Mouse (Mus musculus): ENCODE measurements around the gene Plxnc1. TPM values are rescaled to one million over a fixed set of nuclear protein-coding genes. Genes with fewer than 3 reads are reported as not detected.

The Plxnc1 gene
- total and polyA plus RNA-seq, 3 experiments: 27.6 to 34.4 (median 33.0) TPM

GRCm38 (mm10) chr10:94919552-94919951 lies 25.1 kb downstream of the Plxnc1 start (continued):
- TF ChIP-seq ETS1 (conservative IDR thresholded peaks at IDR 0.05; ENCODE audit: low read depth, low read length) (peak; percentile 87), E2F4 (IDR thresholded peaks at IDR 0.05; ENCODE audit: insufficient replicate concordance, low read depth, low read length) (no peak), PAX5 (IDR thresholded peaks at IDR 0.05; ENCODE audit: low read length) (no peak), ELF1 (IDR thresholded peaks at IDR 0.05; ENCODE audit: low read depth, low read length) (peak; percentile 58; the same call in 1 of the 2 replicates), MXI1 (IDR thresholded peaks at IDR 0.05; ENCODE audit: low read depth, low read length) (peak; percentile 82; the same call in 1 of the 2 replicates), MAFK (IDR thresholded peaks at IDR 0.05; ENCODE audit: insufficient replicate concordance, low read length) (peak; percentile 99), POLR2A (IDR thresholded peaks at IDR 0.05; ENCODE audit: low read depth, low read length) (peak; percentile 49; the same call in 1 of the 2 replicates), HCFC1 (IDR thresholded peaks at IDR 0.05; ENCODE audit: low read depth, low read length) (peak; percentile 73), CHD1 (IDR thresholded peaks at IDR 0.05; ENCODE audit: low read depth, low read length) (no peak), JUND (conservative IDR thresholded peaks at IDR 0.05; ENCODE audit: low read depth, low read length) (0 out of 2 replicates have a peak, but pooled peaks have one; percentile 32), ZNF384 (IDR thresholded peaks at IDR 0.05; ENCODE audit: low read depth, low read length) (peak; percentile 75), ZKSCAN1 (IDR thresholded peaks at IDR 0.05; ENCODE audit: borderline replicate concordance, low read depth, low read length) (no peak), UBTF (IDR thresholded peaks at IDR 0.05; ENCODE audit: low read depth, low read length) (no peak), EP300 (IDR thresholded peaks at IDR 0.05; ENCODE audit: low read length) (no peak), RCOR1 (conservative IDR thresholded peaks at IDR 0.05; ENCODE audit: low read depth, low read length) (no peak), JUN (IDR thresholded peaks at IDR 0.05; ENCODE audit: insufficient read depth, low read depth, low read length) (0 out of 2 replicates have a peak, but pooled peaks have one; percentile 22), ZMIZ1 (IDR thresholded peaks at IDR 0.05; ENCODE audit: low read depth, low read length) (no peak)

GRCm38 (mm10) chr10:94918618-94919017 lies 26.0 kb downstream of the Plxnc1 start:
- H3K79me2 ChIP-seq (replicated peaks; ENCODE audit: control insufficient read depth, extremely low read depth, insufficient read depth, poor library complexity, severe bottlenecking): peaks cover 4% of the 10 kb centered on the region; the same call in 1 of the 2 replicates
- H3K9ac ChIP-seq (ENCODE audit: insufficient read depth, low read depth): peak overlapping the region; percentile 69
- H3K4me3 ChIP-seq (replicated peaks in 1 of 3; ENCODE audit: low read depth in 2 of 3, low read length in 2 of 3, poor library complexity in 1 of 3): peak overlapping the region in 2 of 3 experiments; percentile 45 to 50
- dilution Hi-C loops (cut with MboI; ENCODE audit: extremely low pct_ligation_motif_present, extremely low pct_unique_long_range_greater_than_20kb, low sequenced_read_pairs): loop anchor here (25.0 kb wide), 1 partner anchor 106 kb away; no protein-coding TSS in a partner anchor
- no peaks in the 10 kb centered on the region for H3K9me3 ChIP-seq (replicated peaks; ENCODE audit: low read length)
- TF ChIP-seq MYC (IDR thresholded peaks at IDR 0.05; ENCODE audit: low read depth, low read length) (peak; percentile 76), MAFK (IDR thresholded peaks at IDR 0.05; ENCODE audit: insufficient replicate concordance, low read length) (no peak), MXI1 (IDR thresholded peaks at IDR 0.05; ENCODE audit: low read depth, low read length) (no peak), ETS1 (conservative IDR thresholded peaks at IDR 0.05; ENCODE audit: low read depth, low read length) (0 out of 2 replicates have a peak, but pooled peaks have one; percentile 9), PAX5 (IDR thresholded peaks at IDR 0.05; ENCODE audit: low read length) (no peak), EP300 (IDR thresholded peaks at IDR 0.05; ENCODE audit: low read length) (no peak), ZC3H11A (IDR thresholded peaks at IDR 0.05; ENCODE audit: low read depth, low read length) (no peak), BHLHE40 (IDR thresholded peaks at IDR 0.05; ENCODE audit: low read depth, low read length) (peak; percentile 91), MAX (IDR thresholded peaks at IDR 0.05; ENCODE audit: low read length) (peak; percentile 81)
- H3K4me2 ChIP-seq (ENCODE audit: insufficient read depth, low read depth, poor library complexity, severe bottlenecking): peak overlapping the region; percentile 59
- no peak for DNase-seq (ENCODE audit: extremely low read depth)
- in situ Hi-C loops (cut with MboI; ENCODE audit: low pct_ligation_motif_present, low pct_unique_long_range_greater_than_20kb, low sequenced_read_pairs): no loop called here
- H3K36me3 ChIP-seq (replicated peaks in 1 of 2; ENCODE audit: control insufficient read depth in 1 of 2, insufficient read depth in 1 of 2, low read length in 1 of 2): no peaks in the 10 kb centered on the region
- H3K27ac ChIP-seq (ENCODE audit: insufficient read depth, low read depth): peak overlapping the region; percentile 93
- H3K4me1 ChIP-seq (ENCODE audit: control insufficient read depth in 1 of 2, insufficient read depth in 2 of 2): peaks cover 34 to 86% of the 10 kb centered on the region in 2 experiments
- H3K27me3 ChIP-seq (replicated peaks): no peaks in the 10 kb centered on the region

All from CH12.LX (cell line).